Mouse (Mus musculus) regulatory T cell (primary cell): ENCODE results near the gene Nrxn3.

Experiments
- in situ Hi-C: fragments of 300-600 bp; cut with MboI, MseI; formaldehyde crosslinking; loops from one replicate; pipeline ENCODE4 v1.15.1; 2025; ENCODE audit warnings: high pct_unique_total_duplicates

The Nrxn3 gene

GRCm38 (mm10) chr12:89945911-89946502 is 1223.3 kb downstream of the Nrxn3 start:
- in situ Hi-C loops, result no loop called here

GRCm38 (mm10) chr12:89946522-89946921 is 1223.8 kb downstream of the Nrxn3 start:
- in situ Hi-C loops, result no loop called here

GRCm38 (mm10) chr12:89953237-89953636 is 1230.6 kb downstream of the Nrxn3 start:
- in situ Hi-C loops, result no loop called here

GRCm38 (mm10) chr12:89953649-89954048 is 1231.0 kb downstream of the Nrxn3 start:
- in situ Hi-C loops, result no loop called here

- in situ Hi-C loops, result no loop called here
Measured at GRCm38 (mm10) chr12:89954441-89955070, 1231.9 kb downstream of the Nrxn3 start.

- in situ Hi-C loops, result no loop called here
Measured at GRCm38 (mm10) chr12:89963073-89963472, 1240.4 kb downstream of the Nrxn3 start.

- in situ Hi-C loops, result no loop called here
Measured at GRCm38 (mm10) chr12:89976648-89977047, 1254.0 kb downstream of the Nrxn3 start.

- in situ Hi-C loops, result no loop called here
Measured at GRCm38 (mm10) chr12:89977479-89977878, 1254.8 kb downstream of the Nrxn3 start.

- in situ Hi-C loops, result no loop called here
Measured at GRCm38 (mm10) chr12:89979190-89979589, 1256.5 kb downstream of the Nrxn3 start.

GRCm38 (mm10) chr12:89982445-89982844 is 1259.8 kb downstream of the Nrxn3 start:
- in situ Hi-C loops, result no loop called here

GRCm38 (mm10) chr12:89983399-89983798 is 1260.7 kb downstream of the Nrxn3 start:
- in situ Hi-C loops, result no loop called here

GRCm38 (mm10) chr12:89986219-89986618 is 1263.5 kb downstream of the Nrxn3 start:
- in situ Hi-C loops, result no loop called here

GRCm38 (mm10) chr12:89993273-89993672 is 1270.6 kb downstream of the Nrxn3 start:
- in situ Hi-C loops, result loop anchor here (10.0 kb wide), 1 partner anchor 802 kb away; no protein-coding TSS in a partner anchor

- in situ Hi-C loops, result loop anchor here (10.0 kb wide), 1 partner anchor 799 kb away; no protein-coding TSS in a partner anchor
Measured at GRCm38 (mm10) chr12:89995392-89995791, 1272.7 kb downstream of the Nrxn3 start.

GRCm38 (mm10) chr12:90010280-90010679 is 1287.6 kb downstream of the Nrxn3 start:
- in situ Hi-C loops, result no loop called here

GRCm38 (mm10) chr12:90013958-90014357 is 1291.3 kb downstream of the Nrxn3 start:
- in situ Hi-C loops, result no loop called here

GRCm38 (mm10) chr12:90027023-90027422 is 1304.3 kb downstream of the Nrxn3 start:
- in situ Hi-C loops, result no loop called here

GRCm38 (mm10) chr12:90041038-90041437 is 1318.4 kb downstream of the Nrxn3 start:
- in situ Hi-C loops, result no loop called here

- in situ Hi-C loops, result no loop called here
Measured at GRCm38 (mm10) chr12:90056256-90056655, 1333.6 kb downstream of the Nrxn3 start.

GRCm38 (mm10) chr12:90059786-90060185 is 1337.1 kb downstream of the Nrxn3 start:
- in situ Hi-C loops, result no loop called here

GRCm38 (mm10) chr12:90061312-90061711 is 1338.6 kb downstream of the Nrxn3 start:
- in situ Hi-C loops, result no loop called here

- in situ Hi-C loops, result no loop called here
Measured at GRCm38 (mm10) chr12:90062219-90062618, 1339.5 kb downstream of the Nrxn3 start.

- in situ Hi-C loops, result no loop called here
Measured at GRCm38 (mm10) chr12:90063443-90063842, 1340.8 kb downstream of the Nrxn3 start.
